Mouse (Mus musculus) C2C12 (cell line): ENCODE data around the gene Mon2.

Source experiments
- CEBPB ChIP-seq: IDR thresholded peaks from one replicate; pipeline ENCODE4 v1.6.1; 2011; ENCODE audit warnings: low read depth, mild to moderate bottlenecking, control low read depth, moderate library complexity
- CTCF ChIP-seq: IDR thresholded peaks from one replicate; pipeline ENCODE4 v1.5.1; 2011; ENCODE audit not compliant: control insufficient read depth, insufficient read depth, insufficient read length
- FOSL1 ChIP-seq: IDR thresholded peaks from one replicate; pipeline ENCODE4 v1.8.0; 2011; ENCODE audit warnings: mild to moderate bottlenecking, low read length; ENCODE audit not compliant: poor library complexity, insufficient read depth, severe bottlenecking
- MAX ChIP-seq: IDR thresholded peaks from one replicate; pipeline ENCODE4 v1.6.1; 2011; ENCODE audit warnings: mild to moderate bottlenecking, control low read depth
- MYOD1 ChIP-seq: IDR thresholded peaks from one replicate; pipeline ENCODE4 v1.6.1; 2011; ENCODE audit warnings: low read depth; ENCODE audit not compliant: control insufficient read depth, insufficient read length
- MYOG ChIP-seq: IDR thresholded peaks from one replicate; pipeline ENCODE4 v1.6.1; 2011; ENCODE audit not compliant: control insufficient read depth, insufficient read length; ENCODE audit errors: extremely low read depth
- USF1 ChIP-seq: IDR thresholded peaks from one replicate; pipeline ENCODE4 v1.6.1; 2011; ENCODE audit warnings: low read depth, mild to moderate bottlenecking, control low read depth, moderate library complexity

DNA sequence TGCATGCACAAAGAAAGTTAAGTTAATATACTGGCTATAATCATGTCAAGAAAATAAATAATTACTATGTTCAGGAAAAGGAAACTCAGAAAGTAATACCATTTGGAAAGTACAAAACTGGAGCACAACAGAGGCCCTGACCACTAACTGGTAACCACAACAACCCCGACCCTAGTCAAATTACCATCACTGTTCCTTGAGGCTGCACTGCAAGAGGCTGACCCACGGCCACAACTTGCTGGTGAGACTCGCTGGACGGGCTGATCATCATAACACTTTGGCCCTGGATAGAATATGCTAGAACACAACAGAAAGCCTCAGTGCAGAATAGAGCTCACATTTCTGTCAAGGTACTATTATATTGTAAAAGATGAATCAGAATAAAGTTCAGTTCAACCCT is 47.4 kb downstream of the Mon2 start:
- TF ChIP-seq CTCF (no peak), MAX (no peak), MYOG (no peak), USF1 (no peak), CEBPB (no peak), MYOD1 (no peak), FOSL1 (no peak)
